Mouse (Mus musculus) heart, embryonic 10.5 days (tissue): Measurements from ENCODE around the gene Lhx1. TPM values are rescaled to one million over a fixed set of nuclear protein-coding genes. Genes with fewer than 3 reads are reported as not detected.

Experiments
- DNase-seq: peaks from one replicate; pipeline ENCODE4 v3.0.0-alpha.2; 2017; ENCODE audit warnings: low spot score
- H3K27ac ChIP-seq: fragments of 300-500 bp; sonication (generic); 2 replicates; pipeline ENCODE4 v1.5.1; 2016; ENCODE audit warnings: mild to moderate bottlenecking
- H3K27me3 ChIP-seq: fragments of 300-500 bp; sonication (generic); 2 replicates; pipeline ENCODE4 v1.6.1; 2016; ENCODE audit warnings: mild to moderate bottlenecking; ENCODE audit not compliant: poor library complexity, insufficient read depth, severe bottlenecking
- H3K36me3 ChIP-seq: fragments of 300-500 bp; sonication (generic); 2 replicates; pipeline ENCODE4 v1.6.1; 2016; ENCODE audit warnings: mild to moderate bottlenecking, moderate library complexity
- H3K4me1 ChIP-seq: fragments of 300-500 bp; sonication (generic); 2 replicates; pipeline ENCODE4 v1.6.1; 2016; ENCODE audit warnings: mild to moderate bottlenecking
- H3K4me3 ChIP-seq: fragments of 300-500 bp; sonication (generic); 2 replicates; pipeline ENCODE4 v1.5.1; 2016; ENCODE audit warnings: mild to moderate bottlenecking, moderate library complexity
- H3K9me3 ChIP-seq: fragments of 300-500 bp; sonication (generic); 2 replicates; pipeline ENCODE4 v1.6.1; 2016; ENCODE audit warnings: mild to moderate bottlenecking, moderate library complexity
- WGBS: fragments of 180-500 bp; shearing (Covaris S2); methylation state at CpG from one replicate; pipeline ENCODE4 v1.1.7; 2016; 5-methylcytosine and 5-hydroxymethylcytosine counted together
- polyA plus RNA-seq: library from polyadenylated mRNA; unstranded; fragments of >200 nt; fragmentation: Nextera tagmentation; extraction: Ambion mirVana; gene quantifications from 2 replicates; pipeline ENCODE4 v1.2.1, GENCODE M21; 2016

Gene Lhx1
- polyA plus RNA-seq, 1 experiment from 2014 or later, result 0.09 TPM

DNA sequence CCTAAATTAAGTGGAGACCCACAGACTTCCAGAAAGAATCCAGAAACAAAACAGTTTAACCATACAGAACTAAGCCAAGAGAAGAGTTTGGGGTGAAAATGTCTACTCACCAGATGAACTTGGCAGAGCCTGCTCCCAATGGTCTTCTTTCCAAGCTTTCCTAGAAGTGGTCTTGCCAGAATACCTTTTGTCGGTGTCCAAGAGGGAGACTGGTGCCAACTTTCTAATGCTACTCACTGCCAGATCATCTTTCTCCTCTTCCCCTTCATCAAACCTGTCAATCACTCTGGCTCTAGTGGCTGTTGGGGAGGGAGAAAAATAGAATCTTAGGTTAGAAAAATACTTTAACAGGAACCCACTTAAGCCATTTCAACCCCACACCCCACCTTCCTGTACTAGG lies 13.3 kb downstream of the Lhx1 start:
- no peaks in the 10 kb centered on the region for H3K9me3 ChIP-seq
- H3K27ac ChIP-seq, result no peak overlapping the region
- peaks cover 16% of the 10 kb centered on the region for H3K4me1 ChIP-seq
- peaks cover 30% of the 10 kb centered on the region for H3K36me3 ChIP-seq
- no peak for DNase-seq
- H3K4me3 ChIP-seq, result peak overlapping the region; percentile 73; the same call in 1 of the 2 replicates
- 88% methylated on average over 1 of the region's 1 CpGs for WGBS
- peaks cover 30% of the 10 kb centered on the region for H3K27me3 ChIP-seq

DNA sequence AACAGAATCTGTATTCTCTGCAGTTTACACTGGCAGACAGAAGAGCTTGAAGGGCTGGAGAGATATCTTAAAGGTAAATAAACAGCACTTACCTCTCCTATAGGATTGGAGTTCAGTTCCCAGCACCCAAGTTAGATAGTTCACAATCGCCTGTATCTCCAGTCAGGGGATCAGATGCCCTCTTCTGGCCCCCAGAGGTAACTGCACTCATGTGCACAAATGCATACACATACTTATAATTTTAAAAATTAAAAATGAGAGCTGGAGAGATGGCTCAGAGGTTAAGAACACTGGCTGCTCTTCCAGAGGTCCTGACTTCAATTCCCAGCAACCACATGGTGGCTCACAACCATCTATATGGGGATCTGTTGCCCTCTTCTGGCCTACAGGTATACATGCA lies 21.0 kb downstream of the Lhx1 start:
- no peak for DNase-seq
- Histone ChIP-seq H3K4me3 (no peak overlapping the region), H3K27ac (no peak overlapping the region), H3K27me3 (no peaks in the 10 kb centered on the region), H3K4me1 (no peaks in the 10 kb centered on the region), H3K9me3 (no peaks in the 10 kb centered on the region), H3K36me3 (peaks cover 52% of the 10 kb centered on the region)
- WGBS, result 89% methylated on average over 1 of the region's 1 CpGs

DNA sequence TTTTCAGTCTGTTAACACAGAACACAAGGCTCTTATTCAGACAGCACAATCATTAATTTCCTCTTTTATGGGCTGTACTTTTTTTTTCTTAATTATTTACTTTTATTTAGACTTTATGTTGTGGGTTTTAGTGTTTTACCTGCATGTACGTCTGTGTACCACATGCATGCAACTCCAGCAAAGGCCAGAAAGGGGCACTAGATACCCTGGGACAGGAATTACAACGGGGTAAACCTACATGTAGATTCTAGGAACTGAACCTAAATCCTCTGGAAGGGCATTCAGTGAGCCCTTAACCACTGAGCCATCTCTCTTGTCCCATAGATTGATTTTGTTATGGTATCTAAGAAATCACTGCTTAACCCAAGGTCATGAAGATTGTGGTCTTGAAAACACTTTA lies 27.4 kb downstream of the Lhx1 start:
- no peaks in the 10 kb centered on the region for H3K9me3 ChIP-seq
- no peaks in the 10 kb centered on the region for H3K27me3 ChIP-seq
- no peak overlapping the region for H3K27ac ChIP-seq
- 75% methylated on average over 2 of the region's 2 CpGs for WGBS
- DNase-seq, result no peak
- no peak overlapping the region for H3K4me3 ChIP-seq
- H3K36me3 ChIP-seq, result peaks cover 32% of the 10 kb centered on the region
- H3K4me1 ChIP-seq, result no peaks in the 10 kb centered on the region

DNA sequence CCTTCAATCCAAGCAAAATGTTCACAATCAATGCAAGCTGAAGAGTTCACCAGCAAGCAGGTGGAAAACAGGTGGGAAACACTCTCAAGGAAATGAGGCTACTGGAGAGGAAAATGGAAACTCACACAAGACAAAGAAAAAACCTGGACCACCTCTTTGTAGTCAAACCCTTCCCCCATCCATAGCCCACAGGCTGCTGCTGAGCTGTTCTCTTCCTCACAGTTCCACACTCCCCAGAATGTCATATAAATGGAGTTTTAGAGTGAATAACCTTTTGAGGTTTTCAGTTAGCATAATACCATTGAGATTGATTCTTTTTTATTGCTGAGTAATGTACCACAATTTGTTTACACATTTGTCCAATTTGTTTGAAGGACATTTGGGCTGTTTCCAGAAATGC lies 28.4 kb downstream of the Lhx1 start:
- H3K27me3 ChIP-seq, result no peaks in the 10 kb centered on the region
- H3K9me3 ChIP-seq, result no peaks in the 10 kb centered on the region
- DNase-seq, result no peak
- H3K27ac ChIP-seq, result no peak overlapping the region
- H3K4me1 ChIP-seq, result no peaks in the 10 kb centered on the region
- peaks cover 35% of the 10 kb centered on the region for H3K36me3 ChIP-seq
- H3K4me3 ChIP-seq, result no peak overlapping the region

DNA sequence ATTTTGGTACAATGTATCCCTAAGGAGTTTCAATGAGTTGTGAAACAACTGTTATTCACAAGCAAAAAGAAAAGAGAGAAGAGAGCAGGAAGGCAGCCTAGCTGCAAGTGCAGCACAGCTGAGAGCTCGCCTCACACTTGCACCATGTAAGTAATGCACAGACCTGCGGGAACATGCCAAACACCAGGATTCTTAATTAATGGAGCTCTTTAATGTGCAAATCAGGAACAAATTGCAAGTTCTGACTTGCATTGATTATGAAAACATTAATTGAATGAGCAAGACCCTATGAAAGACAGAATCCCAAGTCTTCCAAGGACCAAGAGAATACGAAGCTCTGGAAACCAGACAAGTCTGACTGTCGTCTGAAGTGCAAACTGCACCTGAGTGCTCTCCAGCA lies 29.6 kb downstream of the Lhx1 start:
- Histone ChIP-seq H3K36me3 (peaks cover 43% of the 10 kb centered on the region), H3K4me1 (no peaks in the 10 kb centered on the region), H3K4me3 (no peak overlapping the region), H3K27ac (no peak overlapping the region), H3K27me3 (no peaks in the 10 kb centered on the region), H3K9me3 (no peaks in the 10 kb centered on the region)
- DNase-seq, result no peak
- WGBS, result 84% methylated on average over 4 of the region's 4 CpGs

DNA sequence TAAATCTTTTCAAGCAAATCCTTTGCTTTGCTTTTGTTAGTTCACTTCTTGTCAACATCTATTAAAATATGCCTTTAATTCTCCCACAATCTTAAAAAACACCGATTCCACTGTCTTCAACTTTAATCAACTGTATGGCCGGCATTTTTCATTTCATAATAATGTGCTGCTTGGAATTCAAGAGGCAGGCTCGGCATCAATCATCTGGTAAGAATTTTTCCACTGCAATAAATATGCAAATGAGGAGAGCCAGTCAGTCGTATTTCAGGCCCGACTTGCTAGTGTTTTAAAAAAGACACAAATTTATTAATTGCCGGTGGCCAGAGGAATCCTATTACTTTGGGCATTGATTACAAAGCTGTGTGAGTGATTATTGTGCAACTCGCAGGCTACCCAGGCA lies 43.7 kb downstream of the Lhx1 start:
- Histone ChIP-seq H3K9me3 (no peaks in the 10 kb centered on the region), H3K4me3 (no peak overlapping the region), H3K27me3 (no peaks in the 10 kb centered on the region), H3K4me1 (no peaks in the 10 kb centered on the region), H3K36me3 (no peaks in the 10 kb centered on the region), H3K27ac (no peak overlapping the region)
- DNase-seq, result no peak
- 84% methylated on average over 7 of the region's 7 CpGs for WGBS

DNA sequence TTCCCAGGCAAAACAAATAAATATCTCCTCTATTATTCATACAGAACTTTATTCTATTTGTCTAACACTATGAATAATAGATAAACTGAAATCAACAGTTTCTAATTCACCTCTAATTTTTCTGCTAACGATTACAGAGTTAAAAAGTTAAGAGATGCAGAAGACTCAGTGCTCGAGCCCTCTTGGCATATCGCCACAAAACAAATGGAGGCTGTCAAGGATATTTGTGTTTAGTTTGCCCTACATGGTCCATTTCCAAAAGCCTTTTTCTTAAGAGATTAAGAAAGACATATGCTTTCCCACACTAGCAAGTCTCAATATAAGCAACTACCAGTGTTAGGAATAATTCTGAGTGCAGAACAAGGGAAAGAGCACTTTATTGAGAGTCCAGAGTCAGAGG lies 44.9 kb downstream of the Lhx1 start:
- Histone ChIP-seq H3K27me3 (no peaks in the 10 kb centered on the region), H3K9me3 (no peaks in the 10 kb centered on the region), H3K27ac (no peak overlapping the region), H3K4me3 (no peak overlapping the region), H3K36me3 (no peaks in the 10 kb centered on the region), H3K4me1 (no peaks in the 10 kb centered on the region)
- no peak for DNase-seq
- WGBS, result 81% methylated on average over 3 of the region's 3 CpGs

DNA sequence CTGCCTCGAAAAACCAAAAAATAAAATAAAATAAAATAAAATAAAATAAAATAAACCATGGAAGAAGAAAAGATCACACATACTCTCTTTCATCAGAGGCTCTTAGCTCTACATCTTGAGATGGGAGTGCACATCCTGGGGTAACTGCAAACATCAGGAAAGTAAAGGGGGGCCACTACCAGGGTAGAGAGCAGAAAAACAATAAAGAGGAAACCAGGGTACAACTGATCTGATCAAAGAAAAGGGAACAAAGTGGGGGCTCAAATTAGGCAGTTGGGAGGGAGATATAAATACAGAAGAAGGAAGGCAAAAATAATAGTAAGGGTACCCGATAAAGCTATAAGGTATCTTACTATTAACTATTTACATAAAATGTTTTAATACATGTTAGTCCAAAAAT lies 48.7 kb downstream of the Lhx1 start:
- H3K27ac ChIP-seq, result no peak overlapping the region
- peaks cover 4% of the 10 kb centered on the region; the same call in 1 of the 2 replicates for H3K4me1 ChIP-seq
- no peak for DNase-seq
- H3K9me3 ChIP-seq, result no peaks in the 10 kb centered on the region
- no peaks in the 10 kb centered on the region for H3K27me3 ChIP-seq
- H3K4me3 ChIP-seq, result no peak overlapping the region
- 90% methylated on average over 2 of the region's 2 CpGs for WGBS
- H3K36me3 ChIP-seq, result peaks cover 5% of the 10 kb centered on the region; the same call in 1 of the 2 replicates

DNA sequence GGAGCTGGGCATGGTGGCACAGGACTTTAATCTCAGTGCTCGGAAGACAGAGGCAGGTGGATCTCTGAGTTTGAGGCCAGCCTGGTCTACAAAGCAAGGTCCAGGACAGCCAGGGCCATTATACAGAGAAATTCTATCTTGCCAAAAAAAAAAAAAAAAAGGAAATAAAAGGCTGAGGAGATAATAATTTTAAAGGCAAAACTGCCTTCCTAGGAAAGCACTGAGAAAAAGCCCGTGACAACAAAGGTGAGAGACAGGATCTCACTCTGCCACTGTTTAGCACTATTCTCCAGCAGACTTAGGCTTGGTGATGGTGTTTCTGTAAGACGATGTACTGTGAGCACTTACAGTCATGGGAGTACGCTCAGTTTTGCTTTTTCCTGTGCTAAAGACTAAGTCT lies 49.3 kb downstream of the Lhx1 start:
- WGBS, result 95% methylated on average over 4 of the region's 4 CpGs
- DNase-seq, result no peak
- Histone ChIP-seq H3K27ac (no peak overlapping the region), H3K9me3 (no peaks in the 10 kb centered on the region), H3K4me1 (peaks cover 4% of the 10 kb centered on the region; the same call in 1 of the 2 replicates), H3K4me3 (no peak overlapping the region), H3K27me3 (no peaks in the 10 kb centered on the region), H3K36me3 (peaks cover 10% of the 10 kb centered on the region; the same call in 1 of the 2 replicates)

DNA sequence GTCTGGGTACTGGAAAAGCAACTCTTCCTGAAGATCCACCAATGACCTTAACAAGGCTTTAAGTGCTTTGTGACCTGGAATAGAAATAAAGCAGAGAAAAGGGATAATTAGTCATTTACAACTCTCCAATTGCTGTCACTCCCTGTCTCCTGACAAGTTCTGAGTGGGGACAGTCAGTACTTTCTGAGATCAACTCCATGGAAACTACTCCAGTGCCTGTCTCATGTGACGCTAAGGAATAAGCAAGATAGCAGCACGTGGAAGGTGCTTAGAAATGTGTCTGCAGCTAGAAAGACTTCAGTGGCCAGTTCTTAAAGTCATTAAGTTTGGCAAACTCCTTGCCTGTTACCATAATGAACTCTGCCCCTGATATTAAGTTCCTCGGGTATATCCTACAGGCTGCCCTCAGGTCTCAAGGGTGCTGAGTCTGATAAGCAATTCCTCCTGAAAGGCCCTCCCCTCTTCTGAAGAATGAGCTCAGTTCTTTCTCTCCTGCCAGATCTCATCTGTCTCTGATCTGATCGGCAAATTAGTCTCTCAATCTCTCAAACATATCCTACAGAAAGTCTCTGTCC lies 52.2 kb downstream of the Lhx1 start:
- no peak for DNase-seq
- Histone ChIP-seq H3K27ac (no peak overlapping the region), H3K4me3 (no peak overlapping the region), H3K36me3 (peaks cover 24% of the 10 kb centered on the region), H3K9me3 (no peaks in the 10 kb centered on the region), H3K4me1 (peaks cover 4% of the 10 kb centered on the region; the same call in 1 of the 2 replicates), H3K27me3 (no peaks in the 10 kb centered on the region)
- WGBS, result 57% methylated on average over 4 of the region's 4 CpGs

Other genes starting within 250 kb of the Lhx1 start
- gene Aatf, start 12.0 kb downstream of the Lhx1 start, polyA plus RNA-seq, result 33.3 and 45.3 TPM in 2 replicates